Mouse (Mus musculus) spleen, postnatal 14 days (tissue): Measurements from ENCODE around the gene Sh2d5.

Experiments used
- DNase-seq, 2 experiments: peaks; one replicate each; pipeline ENCODE4 v3.0.0; 2021 to 2022; ENCODE audit warnings: low spot score in 2 of 2

Gene Sh2d5

GRCm38 (mm10) chr4:138250088-138250960, at the start of gene Sh2d5, which contains the start of gene Kif17:
TSS of gene Sh2d5 (plus strand) at chr4:138250403.
TSS of gene Kif17 (plus strand) at chr4:138250435.
- DNase-seq, result peak; percentile 60 to 64

- DNase-seq, result no peak
These were observed 49.4 kb upstream of the Sh2d5 start for GRCm38 (mm10) chr4:138200769-138201168.

DNA sequence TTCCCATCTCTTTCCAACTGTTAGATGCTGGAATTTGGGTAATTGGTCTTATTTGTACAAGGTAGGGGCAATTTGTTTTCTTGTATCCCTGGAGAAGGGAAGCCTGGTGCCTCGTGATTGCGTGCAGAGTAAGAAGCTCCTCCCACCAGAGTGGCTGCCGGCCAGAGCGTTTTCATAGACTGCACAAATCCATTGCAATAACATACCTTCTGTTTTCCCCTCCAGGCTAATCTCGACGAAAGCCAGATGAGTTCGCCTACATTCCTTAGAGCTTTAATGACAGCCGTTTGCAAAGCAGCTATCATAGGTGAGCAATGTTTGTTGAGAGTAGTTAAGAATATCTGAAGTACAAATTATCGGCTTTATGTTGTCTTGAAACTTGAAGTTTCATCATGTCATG, 48.5 kb upstream of the Sh2d5 start:
- DNase-seq, result no peak

DNA sequence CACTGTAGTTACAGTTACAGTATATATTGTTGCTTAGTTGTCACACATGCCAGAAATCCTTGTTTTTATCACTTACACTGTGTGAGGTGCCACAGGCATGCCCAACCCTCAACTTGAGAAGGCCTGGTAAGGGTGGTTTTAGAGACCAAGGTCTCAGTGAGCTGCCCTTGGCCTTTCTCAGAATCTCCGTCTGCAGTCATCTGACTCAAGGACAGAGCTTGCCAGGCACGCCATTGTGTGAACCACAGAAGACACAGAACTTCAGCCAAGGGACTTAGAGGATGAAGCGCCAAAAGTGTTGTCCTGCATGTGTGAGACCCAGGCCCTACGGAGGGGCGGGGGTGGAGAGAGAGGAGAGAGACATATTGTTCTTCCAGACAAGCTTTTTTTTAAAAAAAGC, 40.1 kb upstream of the Sh2d5 start:
- no peak for DNase-seq

GRCm38 (mm10) chr4:138213861-138214260, 36.3 kb upstream of the Sh2d5 start:
- no peak for DNase-seq

- DNase-seq, result no peak
These were observed 34.5 kb upstream of the Sh2d5 start for GRCm38 (mm10) chr4:138215671-138216199.

- peak; percentile 59 to 70 for DNase-seq
These were observed 33.9 kb upstream of the Sh2d5 start, which contains the start of gene Hp1bp3 for GRCm38 (mm10) chr4:138216200-138216890. TSS of gene Hp1bp3 (plus strand) at chr4:138216296.

GRCm38 (mm10) chr4:138216891-138217392, 33.3 kb upstream of the Sh2d5 start:
- DNase-seq, result peak; percentile 97

DNA sequence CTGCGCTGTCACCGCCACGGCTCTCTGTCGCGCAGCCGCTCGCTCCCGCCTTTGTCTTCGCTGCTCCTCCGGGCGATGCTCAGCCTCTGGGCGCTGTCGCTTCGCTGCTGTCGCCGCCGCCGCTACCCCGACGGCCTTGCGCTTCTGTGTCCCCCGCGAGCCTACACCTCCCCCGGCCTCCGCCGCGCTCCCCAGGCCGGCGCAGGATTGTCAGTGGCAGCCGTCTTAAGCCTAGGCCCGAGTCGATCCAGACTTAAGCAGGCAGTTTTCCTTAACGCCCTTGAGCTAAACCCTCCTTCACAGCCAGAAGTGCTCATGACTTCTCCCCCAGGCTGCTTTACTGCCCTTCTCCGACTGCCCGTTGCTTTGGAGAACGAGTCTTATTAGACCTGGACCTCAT, 32.8 kb upstream of the Sh2d5 start:
- peak in 1 of 2 experiments; percentile 33 for DNase-seq

GRCm38 (mm10) chr4:138217951-138218685, 32.1 kb upstream of the Sh2d5 start:
- no peak for DNase-seq

DNA sequence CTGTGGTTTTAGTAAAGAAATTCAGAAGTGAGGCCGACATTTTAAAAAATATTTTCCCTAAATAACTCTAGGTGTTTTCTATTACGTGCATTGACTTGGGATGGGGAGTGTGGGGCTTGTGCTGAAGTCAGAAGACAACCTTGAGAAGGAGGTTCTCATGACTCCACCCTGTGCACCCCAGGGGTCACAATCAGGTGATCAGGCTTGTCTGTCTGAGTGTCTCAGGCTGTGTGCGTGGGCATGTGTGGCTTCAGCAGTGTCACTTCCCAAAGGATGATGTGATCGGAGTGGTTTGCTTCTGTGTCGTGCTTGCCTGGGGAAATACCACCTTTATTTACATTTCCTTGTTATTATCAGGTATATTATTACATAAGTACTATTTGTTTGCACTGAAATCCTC, 30.9 kb upstream of the Sh2d5 start:
- no peak for DNase-seq

GRCm38 (mm10) chr4:138220761-138221160, 29.4 kb upstream of the Sh2d5 start:
- no peak for DNase-seq

DNA sequence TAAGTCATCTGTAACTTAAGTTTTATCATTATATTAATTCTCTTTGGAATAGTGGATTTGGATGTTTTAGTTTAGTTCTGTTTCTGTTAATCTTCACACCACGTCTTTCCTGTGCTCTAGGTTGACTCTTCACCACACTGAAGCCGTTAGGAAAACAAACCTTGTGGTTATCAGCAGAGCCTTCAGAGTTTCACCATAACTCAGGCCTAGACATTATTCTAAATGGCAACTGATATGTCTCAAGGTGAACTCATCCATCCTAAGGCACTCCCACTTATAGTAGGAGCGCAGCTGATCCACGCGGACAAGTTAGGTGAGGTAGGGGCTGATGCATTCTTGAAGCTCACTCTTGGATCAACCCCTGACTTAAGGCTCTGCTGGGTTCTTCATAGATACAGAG, 28.8 kb upstream of the Sh2d5 start:
- no peak for DNase-seq

- no peak for DNase-seq
These were observed 27.8 kb upstream of the Sh2d5 start for GRCm38 (mm10) chr4:138222396-138222795.

- no peak for DNase-seq
These were observed 26.6 kb upstream of the Sh2d5 start for GRCm38 (mm10) chr4:138223623-138224022.

DNA sequence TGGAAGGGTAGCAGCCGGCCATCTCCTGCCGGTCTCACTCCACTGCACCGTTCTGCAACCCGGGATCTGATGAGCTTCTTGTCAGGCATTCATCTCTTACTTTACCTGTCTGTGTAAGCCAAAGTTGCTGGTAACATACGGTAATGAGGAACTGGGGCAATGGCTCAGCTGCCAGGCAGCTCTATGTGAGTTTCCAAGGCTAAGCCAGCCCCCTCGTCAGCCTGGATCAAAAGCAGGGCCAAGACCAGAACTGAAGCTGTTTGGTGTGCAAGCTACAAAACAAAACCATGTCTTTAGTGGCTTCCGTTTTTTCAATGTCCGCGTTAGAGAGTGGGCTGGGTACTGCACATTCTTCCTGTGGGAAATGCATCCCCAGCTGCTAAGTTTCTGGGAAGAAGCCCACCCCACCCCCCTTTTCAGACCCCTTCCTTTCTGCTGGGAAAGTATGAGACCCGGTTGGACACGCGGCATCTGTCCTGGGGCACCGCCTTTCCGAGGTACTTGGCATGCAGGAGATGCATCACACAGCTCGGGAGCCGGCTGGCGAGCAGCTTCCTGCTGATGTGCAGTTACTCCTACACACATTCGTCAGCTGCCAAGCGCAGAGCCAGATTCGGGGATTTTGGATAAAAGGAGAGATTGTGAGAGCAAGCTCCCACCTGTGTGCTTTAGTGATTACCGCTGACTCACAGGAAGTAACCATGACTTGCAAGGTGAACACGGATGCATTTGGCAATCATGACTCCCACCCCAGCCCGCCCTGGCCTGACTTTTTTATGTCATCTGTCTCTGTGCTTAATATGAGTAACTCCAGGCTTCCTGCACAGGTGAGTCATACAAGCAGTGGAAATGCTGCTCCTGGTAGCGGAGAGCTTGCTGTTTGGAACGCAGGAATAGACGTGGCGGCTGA, 3.2 kb upstream of the Sh2d5 start:
- no peak for DNase-seq

GRCm38 (mm10) chr4:138251819-138252218, 1.6 kb downstream of the Sh2d5 start:
- DNase-seq, result no peak

DNA sequence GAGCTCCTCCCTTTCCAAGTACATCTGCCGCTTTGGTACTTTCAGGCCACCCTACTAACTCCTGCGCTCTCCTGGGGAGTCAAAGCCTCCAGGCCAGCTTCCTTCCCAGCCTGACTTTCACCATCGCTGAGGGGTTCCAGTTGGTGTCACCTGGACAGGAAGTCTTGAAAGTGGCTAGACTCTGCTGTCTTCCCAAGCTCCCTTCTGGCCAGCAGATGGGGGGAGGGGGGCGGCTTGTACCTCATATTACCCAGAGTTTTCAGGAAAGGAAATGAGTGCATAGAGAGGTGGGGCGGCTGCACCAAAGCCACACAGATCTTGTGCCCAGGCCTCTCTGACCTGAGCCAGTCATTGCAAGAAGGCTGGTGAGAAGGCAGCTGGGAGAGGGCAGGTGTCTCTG, 2.0 kb downstream of the Sh2d5 start:
- DNase-seq, result no peak

- no peak for DNase-seq
These were observed 7.0 kb downstream of the Sh2d5 start for GRCm38 (mm10) chr4:138257116-138257687.

- no peak for DNase-seq
These were observed 8.5 kb downstream of the Sh2d5 start for GRCm38 (mm10) chr4:138258663-138259062.
